Mouse (Mus musculus): ENCODE results near the gene Mtmr3. TPM values are rescaled to one million over a fixed set of nuclear protein-coding genes. Genes with fewer than 3 reads are reported as not detected.

Gene Mtmr3
- polyA plus RNA-seq, 1 experiment from 2014 or later: 23.6 TPM

GRCm38 (mm10) chr11:4469091-4469490 lies 125.6 kb downstream of the Mtmr3 start:
- DNase-seq (ENCODE audit: low spot score): no peak

- no peak for DNase-seq (ENCODE audit: low spot score)
Observed at GRCm38 (mm10) chr11:4467436-4467835, 127.2 kb downstream of the Mtmr3 start.

GRCm38 (mm10) chr11:4466191-4466590 lies 128.5 kb downstream of the Mtmr3 start:
- DNase-seq (ENCODE audit: low spot score): no peak

DNA sequence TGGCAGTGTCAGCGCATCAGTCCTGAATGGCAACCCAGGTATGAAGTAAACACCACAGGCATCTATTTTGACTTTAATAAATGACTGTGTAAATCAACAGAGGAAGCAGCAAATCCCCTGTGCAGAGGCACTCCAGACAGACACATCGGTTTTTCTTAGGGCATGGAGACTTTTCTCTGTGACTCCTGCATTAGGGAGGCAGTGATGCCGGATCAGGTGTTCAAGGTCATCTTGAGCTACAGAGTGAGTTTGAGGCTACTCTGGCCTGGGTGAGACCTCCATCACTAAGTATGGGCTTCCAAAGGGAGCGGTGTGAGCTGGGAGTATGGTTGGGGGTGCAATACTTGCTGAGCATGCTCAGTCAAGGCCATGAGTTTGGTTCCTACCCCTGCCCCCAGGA lies 130.0 kb downstream of the Mtmr3 start:
- no peak for DNase-seq (ENCODE audit: low spot score)

DNA sequence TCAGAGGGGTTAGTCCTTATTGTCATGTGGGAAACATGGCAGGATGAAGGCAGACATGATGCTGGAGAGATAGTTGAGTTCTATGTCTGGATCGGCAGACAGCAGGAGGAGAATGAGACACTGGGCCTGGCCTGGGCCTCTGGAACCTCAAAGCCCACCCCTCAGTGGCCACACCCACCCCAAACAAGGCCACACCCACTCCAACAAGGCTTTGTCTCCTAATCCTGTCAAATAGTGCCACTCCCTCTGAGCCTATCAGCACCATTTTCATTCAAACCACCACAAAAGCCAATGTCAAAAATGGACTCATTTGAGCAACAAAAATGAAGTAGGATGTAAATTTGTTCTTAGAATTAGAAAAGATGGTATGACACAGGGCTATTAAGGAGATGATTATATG lies 130.5 kb downstream of the Mtmr3 start:
- no peak for DNase-seq (ENCODE audit: low spot score)

- DNase-seq (ENCODE audit: low spot score): no peak
Observed at GRCm38 (mm10) chr11:4462868-4463267, 131.8 kb downstream of the Mtmr3 start.

DNA sequence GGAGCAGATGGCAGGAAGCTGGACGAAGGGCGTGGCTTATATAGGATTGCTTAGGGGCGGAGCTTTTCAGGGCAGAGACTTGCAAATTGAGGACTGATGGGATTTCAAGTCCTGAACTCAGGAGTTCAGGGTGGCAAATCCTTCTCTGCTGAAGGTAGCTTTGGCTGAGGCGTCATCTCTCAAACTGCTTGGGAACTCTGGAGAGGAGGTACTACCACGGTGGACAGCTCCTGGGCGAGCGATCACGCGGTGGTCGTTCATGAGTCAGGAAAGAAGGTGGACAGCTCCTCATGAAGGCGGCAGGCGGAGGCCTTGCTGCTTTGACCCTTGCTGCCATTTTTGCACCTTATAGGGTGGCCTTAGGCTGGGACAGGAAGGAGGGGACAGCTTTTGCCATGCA lies 133.5 kb downstream of the Mtmr3 start:
- no peak for DNase-seq (ENCODE audit: low spot score)

DNA sequence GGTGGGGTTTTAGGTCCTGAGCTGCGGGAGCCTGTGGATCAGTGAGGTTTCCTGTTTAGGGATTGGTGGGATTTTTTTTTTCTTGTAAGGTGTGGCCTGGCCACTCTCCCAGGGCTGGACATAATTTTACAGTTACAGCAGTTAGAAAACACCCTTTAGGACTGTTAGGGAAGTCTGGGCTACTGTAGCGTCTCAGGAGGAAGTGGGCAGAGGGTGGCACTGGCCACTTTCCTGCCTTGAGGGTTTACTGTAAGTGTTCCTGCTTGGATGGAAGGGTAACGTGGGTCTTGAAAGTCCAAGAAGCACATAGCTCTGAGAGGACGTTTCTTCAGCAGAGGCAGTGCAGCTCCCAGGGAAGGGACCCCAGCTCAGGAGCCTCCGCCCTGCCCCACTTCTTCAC lies 134.0 kb downstream of the Mtmr3 start:
- no peak for DNase-seq (ENCODE audit: low spot score)

- no peak for DNase-seq (ENCODE audit: low spot score)
Observed at GRCm38 (mm10) chr11:4454895-4455535, 139.6 kb downstream of the Mtmr3 start.

DNA sequence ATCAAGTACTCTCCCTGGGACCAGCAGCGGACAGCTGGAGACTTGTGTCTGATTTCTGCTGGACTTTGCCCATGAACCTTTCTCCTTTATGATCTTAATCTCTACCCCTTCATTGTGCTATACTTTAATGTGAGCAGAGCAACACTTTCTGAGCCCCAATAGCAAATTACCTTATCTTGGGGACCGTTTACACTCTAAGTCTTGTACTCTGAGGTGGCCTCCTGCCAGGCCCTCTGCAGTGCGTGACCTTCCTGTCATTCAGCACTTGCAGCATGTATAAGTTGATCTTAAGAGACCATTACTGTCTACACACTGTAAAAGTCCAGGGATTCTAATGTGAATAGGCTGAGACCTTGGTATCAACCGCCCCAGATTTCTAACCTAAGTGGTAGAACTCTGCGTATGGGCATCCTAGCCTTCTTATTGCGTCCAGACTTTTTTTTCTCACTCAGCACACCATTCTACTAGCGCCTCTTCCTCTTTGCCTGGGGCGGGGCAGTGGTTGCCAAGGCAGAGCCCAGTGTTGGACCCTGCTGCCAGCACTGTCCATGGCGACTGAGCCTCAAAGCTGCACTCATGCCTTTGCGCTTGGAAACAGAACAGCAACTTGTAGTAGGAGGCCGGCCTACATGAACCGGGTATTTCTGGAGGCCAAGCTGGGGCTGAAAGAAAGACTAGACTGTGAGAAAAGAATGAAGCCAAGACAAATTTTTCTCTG lies 142.0 kb downstream of the Mtmr3 start:
- no peak for DNase-seq (ENCODE audit: low spot score)

GRCm38 (mm10) chr11:4451116-4451515 lies 143.5 kb downstream of the Mtmr3 start:
- peak; percentile 72 for DNase-seq (ENCODE audit: low spot score)

DNA sequence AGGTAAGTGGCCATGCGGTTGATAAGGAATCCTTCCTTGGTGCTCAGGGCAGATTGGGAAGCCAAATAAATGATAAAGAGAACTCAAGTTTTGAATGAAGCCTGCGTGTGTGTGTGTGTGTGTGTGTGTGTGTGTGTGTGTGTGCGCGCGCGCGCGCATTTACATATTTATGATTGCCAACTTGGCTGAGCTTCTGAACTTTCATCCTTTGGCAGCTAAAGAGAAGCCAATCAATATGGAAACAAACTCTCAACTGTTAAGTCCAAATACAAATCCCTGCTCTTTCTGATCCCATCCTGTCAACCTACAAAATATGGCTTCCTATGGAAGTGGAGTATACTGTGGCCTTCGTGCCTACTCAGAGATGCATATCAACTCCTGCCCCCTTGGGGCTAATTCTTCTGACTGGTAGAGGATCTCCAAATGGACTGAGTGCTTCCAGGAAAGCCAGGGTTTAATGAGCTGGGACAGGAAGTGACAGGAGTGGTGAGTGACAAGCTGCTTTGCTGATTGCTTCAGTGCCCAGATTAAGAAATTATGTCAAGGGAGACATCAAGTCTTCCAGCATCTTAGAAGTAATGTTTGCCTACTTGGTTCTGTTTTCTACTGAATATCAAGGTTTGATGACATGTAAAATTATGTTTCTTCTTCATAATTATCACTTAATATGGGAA lies 148.3 kb downstream of the Mtmr3 start:
- no peak for DNase-seq (ENCODE audit: low spot score)

GRCm38 (mm10) chr11:4442280-4442679 lies 152.4 kb downstream of the Mtmr3 start:
- no peak for DNase-seq (ENCODE audit: low spot score)

GRCm38 (mm10) chr11:4440978-4441377 lies 153.7 kb downstream of the Mtmr3 start, which contains the start of gene Hormad2:
TSS of gene Hormad2 (minus strand) at chr11:4441105.
- DNase-seq (ENCODE audit: low spot score): peak; percentile 18

GRCm38 (mm10) chr11:4438211-4438610 lies 156.5 kb downstream of the Mtmr3 start:
- DNase-seq (ENCODE audit: low spot score): no peak

DNA sequence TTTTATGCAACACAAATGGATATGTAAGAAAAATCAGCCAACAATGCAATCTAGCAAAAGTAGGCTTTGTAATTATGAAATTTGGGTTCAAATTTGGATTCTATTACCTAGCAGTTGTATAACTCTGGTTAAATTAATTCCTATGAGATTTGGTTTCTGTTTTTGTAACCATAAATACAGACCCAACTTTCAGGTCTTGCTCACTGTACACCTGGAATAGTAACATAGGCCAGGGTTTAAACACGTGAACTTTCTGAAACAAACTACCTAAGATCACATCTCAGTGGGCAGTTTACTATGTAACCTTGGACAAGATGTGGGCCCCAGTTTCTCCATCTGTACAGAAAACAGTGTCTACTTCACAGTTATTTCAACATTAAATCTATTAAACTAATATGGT lies 157.3 kb downstream of the Mtmr3 start:
- no peak for DNase-seq (ENCODE audit: low spot score)

DNA sequence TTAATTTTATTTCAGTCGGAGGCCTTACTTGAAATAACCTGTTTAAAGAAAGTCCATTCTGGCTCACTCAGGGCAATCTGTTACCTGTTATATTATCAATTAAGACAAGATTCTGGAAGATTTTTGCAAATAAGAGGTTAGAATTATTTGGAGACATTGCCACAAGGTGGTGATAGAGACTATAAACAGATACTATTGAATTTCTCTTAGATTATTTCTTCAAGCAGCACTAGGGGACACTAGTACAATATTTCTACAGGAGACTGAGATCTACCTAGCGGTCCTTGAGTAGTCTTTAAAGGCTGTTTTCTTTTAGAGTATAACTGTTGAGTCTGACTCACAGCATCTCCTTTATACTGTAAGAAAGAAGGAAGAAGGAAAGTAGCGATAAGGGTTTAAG lies 158.0 kb downstream of the Mtmr3 start:
- peak; percentile 5 for DNase-seq (ENCODE audit: low spot score)

- no peak for DNase-seq (ENCODE audit: low spot score)
Observed at GRCm38 (mm10) chr11:4434461-4434860, 160.2 kb downstream of the Mtmr3 start.
